Mouse (Mus musculus): ENCODE results near the gene Ildr2. TPM values are rescaled to one million over a fixed set of nuclear protein-coding genes. Genes with fewer than 3 reads are reported as not detected.

Ildr2 gene
- polyA plus RNA-seq, 1 experiment from 2014 or later, result 1.8 TPM

DNA sequence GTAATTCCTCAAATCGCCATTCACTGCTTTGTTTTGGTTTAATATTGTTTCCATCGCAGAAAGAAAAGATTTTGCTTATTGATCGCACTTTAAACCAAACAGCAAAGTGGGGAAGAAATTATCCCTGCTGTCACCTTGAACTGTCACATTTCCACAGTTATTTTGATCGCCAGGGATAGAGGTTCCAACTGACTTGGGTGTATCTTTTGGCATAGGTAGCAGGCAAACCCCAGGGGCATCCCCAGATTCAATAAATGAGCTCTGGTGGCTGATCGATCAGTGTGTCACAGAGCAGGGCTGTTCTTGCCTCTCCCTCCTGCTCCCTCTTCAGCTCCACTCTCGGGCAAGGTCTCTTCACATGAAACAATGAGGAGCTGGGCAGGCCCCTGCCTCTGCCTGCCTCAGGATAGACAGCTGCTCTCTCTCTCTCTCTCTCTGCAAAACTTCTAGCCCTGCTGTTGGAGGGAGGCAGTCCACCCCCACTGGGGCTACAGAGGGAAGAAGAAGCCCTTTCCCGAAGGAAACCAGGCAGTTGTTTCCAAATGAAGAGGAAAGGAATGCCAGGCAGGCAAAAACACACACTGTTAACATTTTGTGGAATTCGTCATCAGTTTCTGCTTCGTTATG, 25.8 kb downstream of the Ildr2 start:
- DNase-seq (ENCODE audit: low spot score), result peak; percentile 33

DNA sequence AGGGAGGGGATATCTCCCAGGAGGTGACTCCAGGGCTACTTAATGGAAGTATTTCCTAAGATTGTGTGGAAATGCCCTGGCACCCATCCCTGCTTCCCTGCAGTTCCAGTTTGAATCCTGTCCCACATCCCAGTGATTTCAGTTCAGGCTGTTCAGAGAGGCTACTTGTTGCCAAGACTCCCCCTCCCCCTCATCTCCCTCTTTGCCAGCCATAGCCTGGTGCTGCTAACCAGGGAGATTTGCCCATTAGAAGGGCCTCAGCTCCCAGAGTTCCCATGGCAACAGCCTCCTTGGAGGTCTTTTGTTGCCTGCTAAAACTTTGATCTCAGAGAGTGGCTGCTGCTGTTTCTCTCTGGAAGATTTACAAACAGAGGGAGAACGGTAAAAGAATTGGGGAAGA, 26.6 kb downstream of the Ildr2 start:
- H3K4me2 ChIP-seq (ENCODE audit: low read depth, low read length), result no peak overlapping the region
- H3K27ac ChIP-seq (replicated peaks; ENCODE audit: low read depth, low read length), result no peak overlapping the region
- H3K4me3 ChIP-seq (ENCODE audit: low read depth, low read length), result no peak overlapping the region
- ATAC-seq (ENCODE audit: low read depth) (peak; percentile 38; the same call in 1 of the 2 replicates), DNase-seq (ENCODE audit: low spot score) (peak; percentile 81)
- no peaks in the 10 kb centered on the region for H3K36me3 ChIP-seq (ENCODE audit: control insufficient read depth, insufficient read depth, low read length)
- 18% methylated on average over 1 of the region's 1 CpGs for WGBS
- peaks cover 21% of the 10 kb centered on the region for H3K4me1 ChIP-seq (ENCODE audit: control insufficient read depth, insufficient read depth, low read length)
- H3K9me3 ChIP-seq (ENCODE audit: control insufficient read depth, low read length), result no peaks in the 10 kb centered on the region
- no peak overlapping the region for H3K9ac ChIP-seq (ENCODE audit: low read depth, low read length)
- H3K27me3 ChIP-seq (replicated peaks; ENCODE audit: control insufficient read depth, insufficient read depth, low read length), result no peaks in the 10 kb centered on the region

More for the DNA sequence above, 25.8 kb downstream of the Ildr2 start:
- peak; percentile 39; the same call in 1 of the 2 replicates for ATAC-seq (ENCODE audit: low read depth)
- no peak overlapping the region for H3K4me3 ChIP-seq (ENCODE audit: low read depth, low read length)
- peaks cover 21% of the 10 kb centered on the region for H3K4me1 ChIP-seq (ENCODE audit: control insufficient read depth, insufficient read depth, low read length)
- no peak overlapping the region for H3K4me2 ChIP-seq (ENCODE audit: low read depth, low read length)
- WGBS, result 39% methylated on average over 9 of the region's 9 CpGs
- H3K27ac ChIP-seq (replicated peaks; ENCODE audit: low read depth, low read length), result no peak overlapping the region
- no peak overlapping the region for H3K9ac ChIP-seq (ENCODE audit: low read depth, low read length)
- no peaks in the 10 kb centered on the region for H3K36me3 ChIP-seq (ENCODE audit: control insufficient read depth, insufficient read depth, low read length)
- H3K27me3 ChIP-seq (replicated peaks; ENCODE audit: control insufficient read depth, insufficient read depth, low read length), result no peaks in the 10 kb centered on the region
- H3K9me3 ChIP-seq (ENCODE audit: control insufficient read depth, low read length), result no peaks in the 10 kb centered on the region

DNA sequence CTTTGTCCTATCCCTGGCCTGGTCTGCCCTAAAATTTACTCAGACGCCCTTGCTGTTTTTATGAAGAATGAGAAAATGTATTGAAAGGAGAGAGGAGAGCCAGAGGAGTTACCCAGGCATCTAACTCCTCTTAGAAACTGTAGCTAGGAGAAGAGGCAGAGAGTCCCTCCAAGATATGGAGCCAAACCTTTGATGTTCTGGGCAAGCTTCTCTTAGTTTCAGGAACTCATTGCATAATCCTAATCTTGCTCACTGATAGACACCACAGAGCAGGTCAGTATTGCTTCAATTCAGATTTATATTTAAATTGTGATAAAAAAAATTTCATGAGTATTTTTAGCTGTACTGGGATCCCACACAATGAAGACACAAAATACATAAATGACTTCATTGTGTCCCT, 27.3 kb downstream of the Ildr2 start:
- Histone ChIP-seq H3K4me1 (ENCODE audit: control insufficient read depth, insufficient read depth, low read length) (peaks cover 21% of the 10 kb centered on the region), H3K36me3 (ENCODE audit: control insufficient read depth, insufficient read depth, low read length) (no peaks in the 10 kb centered on the region), H3K9ac (ENCODE audit: low read depth, low read length) (no peak overlapping the region), H3K4me2 (ENCODE audit: low read depth, low read length) (no peak overlapping the region), H3K27me3 (replicated peaks; ENCODE audit: control insufficient read depth, insufficient read depth, low read length) (no peaks in the 10 kb centered on the region), H3K9me3 (ENCODE audit: control insufficient read depth, low read length) (no peaks in the 10 kb centered on the region), H3K4me3 (ENCODE audit: low read depth, low read length) (no peak overlapping the region), H3K27ac (replicated peaks; ENCODE audit: low read depth, low read length) (no peak overlapping the region)
- WGBS, result 68% methylated on average over 1 of the region's 1 CpGs
- ATAC-seq (ENCODE audit: low read depth), result no peak
- DNase-seq (ENCODE audit: low spot score), result no peak

DNA sequence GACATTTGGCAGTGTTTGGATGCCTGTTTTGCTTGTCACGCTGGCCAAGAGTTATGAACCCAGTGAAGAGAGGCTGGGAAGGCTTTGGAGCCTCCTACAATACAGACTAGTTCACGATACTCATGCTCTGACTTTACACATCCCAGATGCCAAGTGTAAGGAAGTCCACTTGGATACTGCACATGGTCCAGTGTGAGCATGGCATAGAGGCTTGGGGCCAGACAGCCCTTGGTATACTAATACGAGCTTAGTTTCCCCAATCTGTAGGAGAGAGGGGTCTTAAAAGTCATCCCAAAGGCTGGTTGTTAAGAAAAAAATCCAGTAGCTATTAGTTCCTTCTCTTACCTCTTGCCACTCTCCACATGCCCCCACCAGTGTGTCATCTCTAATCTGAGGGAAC, 27.9 kb downstream of the Ildr2 start:
- peaks cover 21% of the 10 kb centered on the region for H3K4me1 ChIP-seq (ENCODE audit: control insufficient read depth, insufficient read depth, low read length)
- 65% methylated on average over 3 of the region's 3 CpGs for WGBS
- H3K9ac ChIP-seq (ENCODE audit: low read depth, low read length), result no peak overlapping the region
- H3K36me3 ChIP-seq (ENCODE audit: control insufficient read depth, insufficient read depth, low read length), result no peaks in the 10 kb centered on the region
- no peak overlapping the region for H3K27ac ChIP-seq (replicated peaks; ENCODE audit: low read depth, low read length)
- ATAC-seq (ENCODE audit: low read depth) (no peak), DNase-seq (ENCODE audit: low spot score) (no peak)
- H3K4me3 ChIP-seq (ENCODE audit: low read depth, low read length), result no peak overlapping the region
- no peaks in the 10 kb centered on the region for H3K9me3 ChIP-seq (ENCODE audit: control insufficient read depth, low read length)
- H3K4me2 ChIP-seq (ENCODE audit: low read depth, low read length), result no peak overlapping the region
- no peaks in the 10 kb centered on the region for H3K27me3 ChIP-seq (replicated peaks; ENCODE audit: control insufficient read depth, insufficient read depth, low read length)

DNA sequence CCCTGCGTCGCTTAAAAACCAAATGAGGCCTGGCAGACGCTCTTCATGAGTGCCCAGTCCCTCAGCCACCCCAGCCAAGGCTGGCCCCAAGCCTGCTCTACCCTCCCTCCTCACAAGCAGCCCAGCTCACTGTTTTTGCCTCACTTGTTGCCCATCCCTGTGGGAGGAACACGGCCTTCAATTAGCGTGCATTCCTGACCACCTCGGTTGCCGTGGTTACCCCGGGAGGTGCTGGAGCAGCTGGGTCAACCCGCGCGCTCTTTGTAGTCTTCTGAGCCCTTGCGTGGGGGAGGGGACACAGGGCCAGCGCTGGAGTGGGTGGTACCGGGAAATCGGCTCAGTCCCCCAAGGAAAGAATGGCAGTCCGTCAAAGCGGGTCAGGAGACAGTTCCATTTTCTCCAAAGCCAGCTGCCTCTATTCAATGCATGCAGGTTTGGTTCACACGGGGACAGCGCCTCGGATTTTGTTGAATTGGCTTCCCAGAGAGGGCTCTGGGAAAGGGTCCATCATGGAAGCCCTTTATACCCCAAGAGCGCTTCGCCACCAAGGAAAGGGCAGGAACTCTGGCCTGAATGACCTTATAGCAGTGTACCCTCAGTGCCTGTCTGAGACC, 28.8 kb downstream of the Ildr2 start:
- no peaks in the 10 kb centered on the region for H3K9me3 ChIP-seq (ENCODE audit: control insufficient read depth, low read length)
- no peak overlapping the region for H3K9ac ChIP-seq (ENCODE audit: low read depth, low read length)
- H3K27ac ChIP-seq (replicated peaks; ENCODE audit: low read depth, low read length), result no peak overlapping the region

DNA sequence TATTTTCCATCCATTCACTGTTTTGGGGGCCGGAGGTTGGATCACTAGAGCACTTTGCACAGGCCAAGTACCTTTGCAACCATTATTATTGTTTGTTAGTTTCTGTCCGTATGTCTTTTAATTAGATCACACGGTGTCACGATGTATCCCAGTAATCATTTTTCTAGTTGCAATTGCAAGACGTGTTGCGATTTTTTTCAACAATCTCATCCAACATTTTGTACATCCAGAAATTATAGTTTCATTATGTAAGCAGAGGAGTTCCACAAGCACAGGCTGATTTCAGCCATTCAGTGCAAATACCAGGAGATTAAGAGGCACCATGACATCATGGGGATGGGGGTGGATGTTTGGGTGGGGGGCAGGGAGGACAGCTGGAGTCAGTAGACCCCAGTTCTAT, 29.5 kb downstream of the Ildr2 start:
- DNase-seq (ENCODE audit: low spot score) (no peak), ATAC-seq (ENCODE audit: low read depth) (no peak)
- no peaks in the 10 kb centered on the region for H3K27me3 ChIP-seq (replicated peaks; ENCODE audit: control insufficient read depth, insufficient read depth, low read length)
- H3K27ac ChIP-seq (replicated peaks; ENCODE audit: low read depth, low read length), result no peak overlapping the region
- no peak overlapping the region for H3K9ac ChIP-seq (ENCODE audit: low read depth, low read length)
- H3K9me3 ChIP-seq (ENCODE audit: control insufficient read depth, low read length), result no peaks in the 10 kb centered on the region
- H3K4me2 ChIP-seq (ENCODE audit: low read depth, low read length), result no peak overlapping the region
- peaks cover 21% of the 10 kb centered on the region for H3K4me1 ChIP-seq (ENCODE audit: control insufficient read depth, insufficient read depth, low read length)
- 87% methylated on average over 6 of the region's 6 CpGs for WGBS
- H3K4me3 ChIP-seq (ENCODE audit: low read depth, low read length), result no peak overlapping the region
- no peaks in the 10 kb centered on the region for H3K36me3 ChIP-seq (ENCODE audit: control insufficient read depth, insufficient read depth, low read length)

More for the DNA sequence above, 28.8 kb downstream of the Ildr2 start:
- Histone ChIP-seq H3K4me3 (ENCODE audit: low read depth, low read length) (peak overlapping the region; percentile 15), H3K36me3 (ENCODE audit: control insufficient read depth, insufficient read depth, low read length) (no peaks in the 10 kb centered on the region), H3K4me2 (ENCODE audit: low read depth, low read length) (peak overlapping the region; percentile 51), H3K27me3 (replicated peaks; ENCODE audit: control insufficient read depth, insufficient read depth, low read length) (no peaks in the 10 kb centered on the region), H3K4me1 (ENCODE audit: control insufficient read depth, insufficient read depth, low read length) (peaks cover 21% of the 10 kb centered on the region)
- DNase-seq (ENCODE audit: low spot score), result peak; percentile 93
- peak; percentile 92 for ATAC-seq (ENCODE audit: low read depth)
- WGBS, result 10% methylated on average over 21 of the region's 22 CpGs

DNA sequence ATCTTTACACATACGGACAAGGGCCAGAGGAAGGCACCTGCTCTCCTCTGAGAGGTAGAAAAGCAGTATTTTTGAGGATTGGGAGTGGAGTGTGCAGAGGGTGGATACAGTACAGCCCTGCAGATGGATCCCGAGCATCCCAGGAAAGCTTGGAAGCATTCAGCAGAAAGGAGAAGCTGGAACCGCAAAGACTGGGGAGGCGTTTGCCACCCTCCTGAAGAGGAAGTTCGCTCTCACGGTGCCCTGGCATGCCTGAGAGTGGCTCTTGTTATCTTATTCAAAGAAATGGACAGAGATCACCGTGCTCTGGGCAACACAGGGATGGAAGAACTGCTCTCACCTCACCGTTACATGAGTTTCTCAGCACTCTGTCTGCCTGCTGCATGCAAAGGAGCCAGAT, 30.5 kb downstream of the Ildr2 start:
- no peak for ATAC-seq (ENCODE audit: low read depth)
- no peaks in the 10 kb centered on the region for H3K9me3 ChIP-seq (ENCODE audit: control insufficient read depth, low read length)
- no peaks in the 10 kb centered on the region for H3K36me3 ChIP-seq (ENCODE audit: control insufficient read depth, insufficient read depth, low read length)
- peaks cover 20% of the 10 kb centered on the region for H3K4me1 ChIP-seq (ENCODE audit: control insufficient read depth, insufficient read depth, low read length)
- no peak overlapping the region for H3K9ac ChIP-seq (ENCODE audit: low read depth, low read length)
- WGBS, result 75% methylated on average over 8 of the region's 8 CpGs
- no peak for DNase-seq (ENCODE audit: low spot score)
- H3K27me3 ChIP-seq (replicated peaks; ENCODE audit: control insufficient read depth, insufficient read depth, low read length), result no peaks in the 10 kb centered on the region
- no peak overlapping the region for H3K4me2 ChIP-seq (ENCODE audit: low read depth, low read length)
- no peak overlapping the region for H3K27ac ChIP-seq (replicated peaks; ENCODE audit: low read depth, low read length)
- no peak overlapping the region for H3K4me3 ChIP-seq (ENCODE audit: low read depth, low read length)

DNA sequence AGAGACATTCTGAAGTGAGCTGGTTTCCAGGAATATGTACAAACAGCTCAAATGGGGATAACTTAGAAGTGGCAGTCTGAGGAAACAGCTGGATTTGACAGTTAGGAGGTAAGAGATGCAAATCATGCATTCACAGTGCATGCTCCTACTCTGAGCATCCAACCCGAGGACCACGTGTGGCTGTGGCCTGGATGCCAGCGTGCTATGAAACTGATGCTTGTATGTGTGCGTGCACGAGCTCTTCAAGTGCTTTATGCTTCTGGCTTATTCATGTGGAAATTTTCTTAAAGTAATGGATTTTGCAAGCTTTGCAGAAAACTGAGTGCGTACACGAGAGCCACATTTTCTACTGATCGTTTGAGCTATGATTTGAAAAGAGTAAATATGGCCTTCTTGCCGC, 32.3 kb downstream of the Ildr2 start:
- DNase-seq (ENCODE audit: low spot score) (no peak), ATAC-seq (ENCODE audit: low read depth) (no peak)
- Histone ChIP-seq H3K9me3 (ENCODE audit: control insufficient read depth, low read length) (no peaks in the 10 kb centered on the region), H3K27ac (replicated peaks; ENCODE audit: low read depth, low read length) (no peak overlapping the region), H3K4me2 (ENCODE audit: low read depth, low read length) (no peak overlapping the region), H3K4me3 (ENCODE audit: low read depth, low read length) (no peak overlapping the region), H3K4me1 (ENCODE audit: control insufficient read depth, insufficient read depth, low read length) (peaks cover 7% of the 10 kb centered on the region), H3K36me3 (ENCODE audit: control insufficient read depth, insufficient read depth, low read length) (no peaks in the 10 kb centered on the region), H3K27me3 (replicated peaks; ENCODE audit: control insufficient read depth, insufficient read depth, low read length) (no peaks in the 10 kb centered on the region), H3K9ac (ENCODE audit: low read depth, low read length) (no peak overlapping the region)
- WGBS, result 75% methylated on average over 9 of the region's 9 CpGs

DNA sequence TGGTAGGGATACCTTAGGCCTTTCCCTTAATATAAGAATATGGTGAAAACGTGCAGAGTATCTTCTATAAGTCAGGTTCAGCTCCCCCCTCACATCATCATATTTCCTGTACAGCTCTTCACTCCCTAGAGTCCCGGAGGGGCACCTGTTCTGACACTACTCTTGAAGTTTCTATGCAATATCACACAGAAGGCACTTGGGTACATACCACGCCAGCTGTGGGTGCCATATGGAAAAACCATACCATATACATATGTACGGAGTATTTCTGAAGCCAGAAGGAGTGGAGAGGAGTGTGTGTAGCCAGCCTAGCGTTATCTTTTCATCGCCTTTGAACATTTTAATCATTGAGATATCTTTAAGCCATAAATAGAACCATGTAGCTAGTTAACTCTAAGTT, 36.6 kb downstream of the Ildr2 start:
- DNase-seq (ENCODE audit: low spot score) (no peak), ATAC-seq (ENCODE audit: low read depth) (no peak)
- Histone ChIP-seq H3K4me1 (ENCODE audit: control insufficient read depth, insufficient read depth, low read length) (no peaks in the 10 kb centered on the region), H3K9me3 (ENCODE audit: control insufficient read depth, low read length) (no peaks in the 10 kb centered on the region), H3K27me3 (replicated peaks; ENCODE audit: control insufficient read depth, insufficient read depth, low read length) (no peaks in the 10 kb centered on the region), H3K4me3 (ENCODE audit: low read depth, low read length) (no peak overlapping the region), H3K27ac (replicated peaks; ENCODE audit: low read depth, low read length) (no peak overlapping the region), H3K9ac (ENCODE audit: low read depth, low read length) (no peak overlapping the region), H3K4me2 (ENCODE audit: low read depth, low read length) (no peak overlapping the region), H3K36me3 (ENCODE audit: control insufficient read depth, insufficient read depth, low read length) (no peaks in the 10 kb centered on the region)
- WGBS, result 87% methylated on average over 6 of the region's 6 CpGs
